In the genomic region with DNA sequence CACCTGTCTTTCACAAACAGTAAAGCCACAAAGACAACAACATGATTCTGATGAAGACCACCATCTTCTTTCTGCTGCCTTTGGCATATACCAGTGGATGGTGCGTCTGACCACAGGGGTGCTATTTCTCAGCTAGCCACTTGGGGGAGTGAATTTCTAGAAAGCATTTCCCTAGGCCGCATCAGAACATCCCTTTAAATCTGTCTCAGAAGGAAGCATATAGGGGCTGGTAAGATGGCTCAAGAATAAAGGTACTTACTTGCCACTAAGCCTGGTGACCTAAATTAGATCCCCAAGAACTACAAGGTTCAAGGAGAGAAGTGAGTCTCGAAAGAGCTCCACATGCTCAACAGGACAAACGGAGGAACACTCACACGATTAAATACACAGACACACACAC, we compare ENCODE assay signal across 9 mouse cellular contexts.
A peak's percentile ranks its signal among the peaks of the same experiment; 100 is the strongest.
DNase-seq lines count a peak whose midpoint lies in the region; ATAC-seq and TF ChIP-seq lines count a peak whose summit lies in the region.
"Had no signal": no experiment of that assay in that cellular context is flagged by ENCODE, and none has a peak within 500 bp of the region (broad histone marks: within the 10 kb centered on the region; RNA-seq: fewer than 3 reads in every experiment).

No protein-coding gene starts in this region.

- TF ChIP-seq POLR2A in kidney, adult 2 months (IDR thresholded peaks at IDR 0.05; ENCODE audit: low read depth, low read length) = no peak
- TF ChIP-seq POLR2A in CH12.LX (IDR thresholded peaks at IDR 0.05; ENCODE audit: low read depth, low read length) = no peak

- no peaks in the 10 kb centered on the region for H3K27me3 ChIP-seq in kidney, adult 2 months (replicated peaks; ENCODE audit: control insufficient read depth, insufficient read depth, low read length)
- H3K27me3 ChIP-seq in kidney, embryonic 14.5 days (ENCODE audit: control insufficient read depth, insufficient read depth, low read length) = no peaks in the 10 kb centered on the region
- no peaks in the 10 kb centered on the region for H3K27me3 ChIP-seq in CH12.LX (replicated peaks)
- no peaks in the 10 kb centered on the region for H3K27me3 ChIP-seq in lung, embryonic 14.5 days (ENCODE audit: insufficient read depth, low read length)

- no peaks in the 10 kb centered on the region for H3K4me1 ChIP-seq in kidney, adult 2 months (ENCODE audit: control insufficient read depth, insufficient read depth, low read length)
- no peaks in the 10 kb centered on the region for H3K4me1 ChIP-seq in kidney, embryonic 14.5 days (ENCODE audit: control insufficient read depth, insufficient read depth, low read length)
- H3K4me1 ChIP-seq in CH12.LX (ENCODE audit: control insufficient read depth in 1 of 2, insufficient read depth in 2 of 2) = peaks cover 4 to 8% of the 10 kb centered on the region in 2 experiments; a peak in 3 of 4 replicates
- no peaks in the 10 kb centered on the region for H3K4me1 ChIP-seq in lung, embryonic 14.5 days (ENCODE audit: insufficient read depth)

- dilution Hi-C loops in CH12.LX (cut with MboI; ENCODE audit: extremely low pct_ligation_motif_present, extremely low pct_unique_long_range_greater_than_20kb, low sequenced_read_pairs) = no loop called here

- no peak overlapping the region for H3K4me3 ChIP-seq in kidney, adult 2 months (ENCODE audit: insufficient read depth, low read depth, low read length)
- no peak overlapping the region for H3K4me3 ChIP-seq in kidney, embryonic 14.5 days (ENCODE audit: low read length)
- no peak overlapping the region for H3K4me3 ChIP-seq in CH12.LX (replicated peaks in 1 of 3; ENCODE audit: low read depth in 2 of 3, low read length in 2 of 3, poor library complexity in 1 of 3)
- H3K4me3 ChIP-seq in lung, embryonic 14.5 days (ENCODE audit: low read depth, low read length) = no peak overlapping the region
- H3K4me3 ChIP-seq: limb, embryonic 10.5 days had no signal

- H3K9me3 ChIP-seq in kidney, embryonic 14.5 days (ENCODE audit: control insufficient read depth, low read length) = no peaks in the 10 kb centered on the region
- H3K9me3 ChIP-seq in CH12.LX (replicated peaks; ENCODE audit: low read length) = no peaks in the 10 kb centered on the region
- H3K9me3 ChIP-seq in lung, embryonic 14.5 days (ENCODE audit: low read depth, low read length) = no peaks in the 10 kb centered on the region
- H3K9me3 ChIP-seq: limb, embryonic 10.5 days had no signal

- no peak overlapping the region for H3K4me2 ChIP-seq in kidney, embryonic 14.5 days (replicated peaks; ENCODE audit: low read depth, low read length)
- H3K4me2 ChIP-seq in CH12.LX (ENCODE audit: insufficient read depth, low read depth, poor library complexity, severe bottlenecking) = no peak overlapping the region
- H3K4me2 ChIP-seq in lung, embryonic 14.5 days = no peak overlapping the region

- no peaks in the 10 kb centered on the region; the same call in 1 of the 2 replicates for H3K36me3 ChIP-seq in kidney, adult 2 months (ENCODE audit: control insufficient read depth, insufficient read depth, low read length)
- H3K36me3 ChIP-seq in kidney, embryonic 14.5 days (ENCODE audit: control insufficient read depth, insufficient read depth, low read length) = 0 out of 2 replicates have a peak, but pooled peaks cover 7% of the 10 kb centered on the region
- peaks cover 0 to 9% of the 10 kb centered on the region in 2 experiments for H3K36me3 ChIP-seq in CH12.LX (replicated peaks in 1 of 2; ENCODE audit: control insufficient read depth in 1 of 2, insufficient read depth in 1 of 2, low read length in 1 of 2)
- H3K36me3 ChIP-seq in lung, embryonic 14.5 days (ENCODE audit: insufficient read depth) = peaks cover 14% of the 10 kb centered on the region; the same call in 1 of the 2 replicates
- H3K36me3 ChIP-seq: limb, embryonic 10.5 days had no signal

- no peak overlapping the region for H3K27ac ChIP-seq in kidney, adult 2 months (ENCODE audit: insufficient read depth, low read depth, low read length)
- H3K27ac ChIP-seq in kidney, embryonic 14.5 days (ENCODE audit: low read depth, low read length) = no peak overlapping the region
- H3K27ac ChIP-seq in CH12.LX (ENCODE audit: insufficient read depth, low read depth) = no peak overlapping the region
- H3K27ac ChIP-seq in lung, embryonic 14.5 days (ENCODE audit: low read depth) = no peak overlapping the region
- H3K27ac ChIP-seq: limb, embryonic 10.5 days had no signal

- no peaks in the 10 kb centered on the region for H3K79me2 ChIP-seq in CH12.LX (replicated peaks; ENCODE audit: control insufficient read depth, extremely low read depth, insufficient read depth, poor library complexity, severe bottlenecking)

- WGBS in kidney, adult 2 months = 84% methylated on average over 5 of the region's 5 CpGs
- WGBS in kidney, embryonic 14.5 days = 77% methylated on average over 5 of the region's 5 CpGs
- 74% methylated on average over 5 of the region's 5 CpGs for WGBS in lung, embryonic 14.5 days

- peak; percentile 40; the same call in 1 of the 2 replicates for TF ChIP-seq CTCF in kidney, adult 2 months (conservative IDR thresholded peaks at IDR 0.05; ENCODE audit: insufficient read depth, insufficient read length, low read depth, low read length)
- peak; percentile 50 to 62; a peak in 3 of 4 replicates for TF ChIP-seq CTCF in CH12.LX (conservative IDR thresholded peaks at IDR 0.05 in 1 of 2, IDR thresholded peaks at IDR 0.05 in 1 of 2; ENCODE audit: low read depth in 2 of 2, low read length in 2 of 2)
- peak; percentile 64 for TF ChIP-seq CTCF in lung, embryonic 14.5 days (IDR thresholded peaks at IDR 0.05; ENCODE audit: low read depth)

- H3K9ac ChIP-seq in kidney, embryonic 14.5 days (ENCODE audit: low read depth, low read length) = no peak overlapping the region
- no peak overlapping the region for H3K9ac ChIP-seq in CH12.LX (ENCODE audit: insufficient read depth, low read depth)
- H3K9ac ChIP-seq in lung, embryonic 14.5 days = no peak overlapping the region

- no peak for TF ChIP-seq EP300 in CH12.LX (IDR thresholded peaks at IDR 0.05; ENCODE audit: low read length)

- DNase-seq in kidney, adult 2 months = no peak
- peak; percentile 29 for DNase-seq in 3T3-L1 (ENCODE audit: low read depth, low spot score)
- DNase-seq in CH12.LX (ENCODE audit: extremely low read depth) = no peak
- peak; percentile 65 for DNase-seq in lung, embryonic 14.5 days
- no peak for DNase-seq in ovary, postnatal 10 days (ENCODE audit: low spot score)
- no peak for DNase-seq in layer of hippocampus, adult 11-12 months (ENCODE audit: low spot score)
- DNase-seq: gastrocnemius, postnatal 36 days had no signal

- no peak for ATAC-seq in kidney, embryonic 14.5 days (ENCODE audit: low FRiP score, low TSS enrichment)
- no peak for ATAC-seq in lung, embryonic 14.5 days (ENCODE audit: insufficient read depth)

- in situ Hi-C loops in CH12.LX (cut with MboI; ENCODE audit: low pct_ligation_motif_present, low pct_unique_long_range_greater_than_20kb, low sequenced_read_pairs) = no loop called here

- TF ChIP-seq RAD21 in CH12.LX (IDR thresholded peaks at IDR 0.05; ENCODE audit: low read depth, low read length) = peak; percentile 30

TF ChIP-seq in CH12.LX, 34 proteins besides CTCF, POLR2A, EP300 and RAD21:
- TF ChIP-seq POLR2AphosphoS2 (IDR thresholded peaks at IDR 0.05; ENCODE audit: low read depth, low read length) = no peak
- TF ChIP-seq SMC3 (IDR thresholded peaks at IDR 0.05; ENCODE audit: low read depth, low read length) = peak; percentile 36
- no peak for TF ChIP-seq JUND (conservative IDR thresholded peaks at IDR 0.05; ENCODE audit: low read depth, low read length)

Comparison
In these comparisons a context has a peak if more than half of its experiments do, and no peak if none do; other contexts are left out.
1. DNase-seq: peak in 3T3-L1 (single experiment) and lung, embryonic 14.5 days (single experiment); none in kidney, adult 2 months (single experiment), CH12.LX (single experiment), ovary, postnatal 10 days (single experiment) and layer of hippocampus, adult 11-12 months (single experiment).
2. Peak in every context shown above with its lines, with median percentiles within 50 percentile points of each other: CTCF ChIP-seq.